Mouse (Mus musculus): ENCODE results near the gene Pde11a.

DNA sequence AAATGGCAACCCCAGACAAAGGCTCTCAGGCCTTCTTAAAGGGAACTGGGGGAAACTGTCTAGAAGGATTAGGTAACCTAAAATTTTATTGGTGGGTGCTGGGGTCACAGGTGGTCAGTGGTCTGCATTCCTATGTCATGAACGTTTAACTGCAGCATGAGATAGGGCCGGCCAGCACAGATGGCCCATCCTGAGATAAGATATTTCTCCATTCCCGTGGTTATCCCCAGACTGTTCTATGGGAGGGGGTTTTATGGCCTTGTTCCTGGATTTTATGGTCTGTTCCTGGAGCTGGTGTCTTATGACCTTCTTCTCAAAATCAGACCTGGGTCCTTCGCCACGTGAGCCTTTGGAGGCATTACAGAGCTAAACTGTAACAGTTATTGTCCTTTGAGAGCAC, 256.6 kb downstream of the Pde11a start:
- TF ChIP-seq POLR2A (IDR thresholded peaks at IDR 0.05; ENCODE audit: borderline replicate concordance, control insufficient read depth, low read depth, low read length) = no peak
- no peak for TF ChIP-seq CTCF (IDR thresholded peaks at IDR 0.05; ENCODE audit: control insufficient read depth, insufficient read depth, low read length)

Data from bone marrow, adult 2 months (tissue).